Mouse (Mus musculus) urinary bladder, postnatal 0 days (tissue): ENCODE data around the gene Cpne7. TPM values are rescaled to one million over a fixed set of nuclear protein-coding genes. Genes with fewer than 3 reads are reported as not detected.

ENCODE experiments used
- microRNA-seq: library from miRNA; unstranded; fragments of <30 nt; microRNA quantifications from one replicate; pipeline ENCODE4, GENCODE M21; 2016
- polyA plus RNA-seq: library from polyadenylated mRNA; unstranded; fragments of >200 nt; fragmentation: Nextera tagmentation; extraction: Ambion mirVana; gene quantifications from 2 replicates; pipeline ENCODE4 v1.2.1, GENCODE M21; 2015

Cpne7 gene
- polyA plus RNA-seq = 1.3 and 1.9 TPM in 2 replicates

GRCm38 (mm10) chr8:123117127-123117731 is at the start of gene Cpne7:
Cpne7 (plus strand) TSS chr8:123117374.

GRCm38 (mm10) chr8:123101735-123102685 is 15.2 kb upstream of the Cpne7 start, which contains the start of gene Rpl13:
Rpl13 (plus strand) TSS chr8:123102350.

DNA sequence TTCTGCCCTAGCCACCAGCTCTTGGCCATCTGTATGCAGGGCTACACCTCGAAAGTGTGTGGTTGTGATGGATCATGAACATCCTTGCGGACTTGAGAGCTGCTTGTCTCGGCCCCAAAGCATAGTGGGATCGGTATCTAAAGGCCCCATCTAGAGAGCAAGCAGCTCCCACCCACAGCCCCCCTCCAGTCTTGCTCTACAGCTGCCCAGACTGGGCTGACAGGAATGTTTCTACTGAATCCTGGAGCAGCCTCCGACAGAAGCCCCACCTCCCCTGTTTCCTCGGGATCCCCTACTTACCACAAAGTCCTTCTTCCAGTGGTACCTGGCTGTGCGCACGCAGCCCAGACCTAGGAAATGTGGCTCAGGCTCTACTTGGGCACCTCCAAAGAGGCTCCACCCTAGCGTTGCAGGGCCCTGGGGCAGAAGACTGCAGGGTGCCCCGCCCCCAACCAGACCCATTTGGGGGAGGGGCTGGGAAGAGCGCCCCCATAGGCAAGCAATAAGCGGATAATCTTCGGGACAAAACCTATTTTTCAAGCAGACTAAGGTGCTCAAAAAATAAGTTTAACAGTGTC is 40.8 kb downstream of the Cpne7 start, which contains the start of gene Sult5a1:
TSS of gene Sult5a1 (minus strand) at position 428 of the 578 bp plus-strand sequence.

Small RNA genes within 50 kb of the gene (microRNA-seq; reads per million reads assigned to microRNA genes)
- gene Mir7079 = not detected
- not detected for gene Mir7080

Other genes with a start within 250 kb of the Cpne7 start
- 28.0 and 35.4 TPM in 2 replicates for gene Ankrd11, start 75.1 kb upstream of the Cpne7 start, polyA plus RNA-seq
- 32.6 and 37.3 TPM in 2 replicates for gene Spg7, start 54.4 kb upstream of the Cpne7 start, polyA plus RNA-seq
- 1,489 and 1,511 TPM in 2 replicates for gene Rpl13, start 15.0 kb upstream of the Cpne7 start, polyA plus RNA-seq
- 6.2 and 6.5 TPM in 2 replicates for gene Sult5a1, start 40.9 kb downstream of the Cpne7 start, polyA plus RNA-seq
- 53.3 and 55.8 TPM in 2 replicates for gene Dpep1, start 68.9 kb downstream of the Cpne7 start, polyA plus RNA-seq
- gene Chmp1a, start 95.4 kb downstream of the Cpne7 start, polyA plus RNA-seq = 123 and 124 TPM in 2 replicates
- gene Spata33, start 95.5 kb downstream of the Cpne7 start, polyA plus RNA-seq = 2.5 and 2.9 TPM in 2 replicates
- 16.7 and 17.7 TPM in 2 replicates for gene Cdk10, start 107.5 kb downstream of the Cpne7 start, polyA plus RNA-seq
- 1.9 and 2.7 TPM in 2 replicates for gene Spata2l, start 118.9 kb downstream of the Cpne7 start, polyA plus RNA-seq
- 10.5 and 11.0 TPM in 2 replicates for gene Zfp276, start 136.8 kb downstream of the Cpne7 start, polyA plus RNA-seq
- gene Vps9d1, start 137.0 kb downstream of the Cpne7 start, polyA plus RNA-seq = 18.2 and 18.4 TPM in 2 replicates
- 11.2 and 14.2 TPM in 2 replicates for gene Fanca, start 201.2 kb downstream of the Cpne7 start, polyA plus RNA-seq
- gene Spire2, start 215.3 kb downstream of the Cpne7 start, polyA plus RNA-seq = 2.3 and 2.7 TPM in 2 replicates